Mouse (Mus musculus) spleen, adult 2 months (tissue): Measurements from ENCODE around the gene Olfr318.

Experiments used
- CTCF ChIP-seq: fragments of 200-500 bp; IDR thresholded peaks from 2 replicates; pipeline ENCODE4 v1.5.1; 2011; ENCODE audit warnings: mild to moderate bottlenecking, inconsistent platforms; ENCODE audit not compliant: insufficient read depth, insufficient read length, insufficient replicate concordance; ENCODE audit errors: extremely low read depth
- POLR2A ChIP-seq: fragments of 200-500 bp; IDR thresholded peaks from 2 replicates; pipeline ENCODE4 v1.6.1; 2011; ENCODE audit warnings: low read depth, low read length, inconsistent platforms

- TF ChIP-seq CTCF (no peak), POLR2A (no peak)
Observed at GRCm38 (mm10) chr11:58719701-58720100, 4.1 kb downstream of the Olfr318 start.
